Mouse (Mus musculus) testis, adult 2 months (tissue): ENCODE results near the gene Nrxn1.

Source experiments
- CTCF ChIP-seq: fragments of 200-500 bp; IDR thresholded peaks from 2 replicates; pipeline ENCODE4 v1.5.1; 2012; ENCODE audit warnings: low read depth, mild to moderate bottlenecking, inconsistent platforms, low read length, moderate library complexity; ENCODE audit not compliant: control insufficient read depth, insufficient read depth, insufficient replicate concordance
- POLR2A ChIP-seq: fragments of 200-500 bp; IDR thresholded peaks from 2 replicates; pipeline ENCODE4 v1.6.1; 2012; ENCODE audit warnings: low read depth, mild to moderate bottlenecking, inconsistent platforms, low read length, moderate library complexity; ENCODE audit not compliant: control insufficient read depth

DNA sequence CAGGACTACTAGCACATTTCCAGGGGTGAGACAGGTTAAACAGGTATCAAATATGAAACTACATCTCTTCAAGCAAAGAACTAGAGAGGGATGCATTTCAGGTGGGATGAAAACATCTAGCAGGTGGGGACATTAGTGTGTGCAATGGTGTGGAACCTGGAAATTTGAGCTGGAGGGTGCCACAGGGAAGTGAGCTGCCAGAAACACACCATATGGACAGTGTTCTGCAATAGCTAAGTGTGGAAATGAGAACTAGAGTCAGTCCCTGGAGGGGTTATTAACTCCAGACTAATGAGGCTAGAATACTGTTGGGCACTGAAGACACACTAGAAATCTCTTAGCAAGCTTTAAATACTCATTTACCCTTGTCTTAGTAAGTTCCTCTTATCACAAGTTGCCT, 536.5 kb downstream of the Nrxn1 start:
- TF ChIP-seq CTCF (no peak), POLR2A (no peak)
